Mouse (Mus musculus) thymus, adult 2 months (tissue): ENCODE results near the gene Slc35b2. TPM values are rescaled to one million over a fixed set of nuclear protein-coding genes. Genes with fewer than 3 reads are reported as not detected.

Source experiments
- DNase-seq: peaks from one replicate; pipeline ENCODE4 v3.0.0; 2021
- H3K27ac ChIP-seq: fragments of 200-500 bp; 2 replicates; pipeline ENCODE4 v1.5.1; 2012; ENCODE audit warnings: low read length, control low read depth; ENCODE audit not compliant: control insufficient read depth, insufficient read depth
- H3K27me3 ChIP-seq: fragments of 200-500 bp; 2 replicates; pipeline ENCODE4 v1.6.1; 2012; ENCODE audit warnings: mild to moderate bottlenecking, low read length, moderate library complexity, mixed read lengths; ENCODE audit not compliant: control insufficient read depth, insufficient read depth
- H3K36me3 ChIP-seq: fragments of 200-500 bp; 2 replicates; pipeline ENCODE4 v1.6.1; 2012; ENCODE audit warnings: mild to moderate bottlenecking, low read length, moderate library complexity; ENCODE audit not compliant: control insufficient read depth, insufficient read depth
- H3K4me1 ChIP-seq: fragments of 200-500 bp; replicated peaks from 2 replicates; pipeline ENCODE4 v1.6.1; 2012; ENCODE audit warnings: low read length; ENCODE audit not compliant: control insufficient read depth, insufficient read depth
- H3K4me3 ChIP-seq: fragments of 200-500 bp; 2 replicates; pipeline ENCODE4 v1.5.1; 2012; ENCODE audit warnings: mild to moderate bottlenecking, low read length, control low read depth, moderate library complexity; ENCODE audit not compliant: control insufficient read depth, insufficient read depth
- CTCF ChIP-seq: fragments of 200-500 bp; IDR thresholded peaks from 2 replicates; pipeline ENCODE4 v1.5.1; 2012; ENCODE audit warnings: mild to moderate bottlenecking, control low read depth, low read length, moderate library complexity, borderline replicate concordance; ENCODE audit not compliant: control insufficient read depth, poor library complexity, insufficient read depth; ENCODE audit errors: extremely low read depth
- POLR2A ChIP-seq: fragments of 200-500 bp; IDR thresholded peaks from 2 replicates; pipeline ENCODE4 v1.6.1; 2012; ENCODE audit warnings: mild to moderate bottlenecking, low read length, control low read depth, moderate library complexity; ENCODE audit not compliant: control insufficient read depth, poor library complexity, insufficient read depth; ENCODE audit errors: extremely low read depth
- WGBS: fragments of 180-500 bp; shearing (Covaris S2); methylation state at CpG from one replicate; pipeline ENCODE4 v1.1.7; 2018; 5-methylcytosine and 5-hydroxymethylcytosine counted together
- polyA plus RNA-seq: library from polyadenylated mRNA; depleted of rRNA; stranded (reverse); fragments of >200 nt; gene quantifications from 2 replicates; pipeline ENCODE4 v1.2.3, GENCODE M21; 2012

The Slc35b2 gene
- polyA plus RNA-seq, 1 experiment: 137 TPM

- no peaks in the 10 kb centered on the region for H3K4me1 ChIP-seq
- no peak overlapping the region for H3K4me3 ChIP-seq
- no peaks in the 10 kb centered on the region for H3K27me3 ChIP-seq
- WGBS: 86% methylated on average over 15 of the region's 15 CpGs
- no peak for TF ChIP-seq POLR2A
- no peak for TF ChIP-seq CTCF
- no peaks in the 10 kb centered on the region for H3K36me3 ChIP-seq
- no peak overlapping the region for H3K27ac ChIP-seq
- DNase-seq: no peak
Observed at GRCm38 (mm10) chr17:45606992-45607879, 43.6 kb downstream of the Slc35b2 start.

- TF ChIP-seq POLR2A (no peak), CTCF (no peak)
- no peak overlapping the region for H3K27ac ChIP-seq
- H3K27me3 ChIP-seq: no peaks in the 10 kb centered on the region
- no peak for DNase-seq
- WGBS: 91% methylated on average over 4 of the region's 4 CpGs
- no peaks in the 10 kb centered on the region; the same call in 1 of the 2 replicates for H3K4me1 ChIP-seq
- H3K4me3 ChIP-seq: no peak overlapping the region
- H3K36me3 ChIP-seq: no peaks in the 10 kb centered on the region
Observed at GRCm38 (mm10) chr17:45608396-45608795, 44.7 kb downstream of the Slc35b2 start.

GRCm38 (mm10) chr17:45610144-45610866, 46.6 kb downstream of the Slc35b2 start:
- Histone ChIP-seq H3K27me3 (no peaks in the 10 kb centered on the region), H3K4me3 (no peak overlapping the region), H3K4me1 (no peaks in the 10 kb centered on the region; the same call in 1 of the 2 replicates), H3K27ac (no peak overlapping the region), H3K36me3 (no peaks in the 10 kb centered on the region)
- TF ChIP-seq CTCF: no peak
- no peak for TF ChIP-seq POLR2A
- 82% methylated on average over 5 of the region's 5 CpGs for WGBS
- DNase-seq: no peak

DNA sequence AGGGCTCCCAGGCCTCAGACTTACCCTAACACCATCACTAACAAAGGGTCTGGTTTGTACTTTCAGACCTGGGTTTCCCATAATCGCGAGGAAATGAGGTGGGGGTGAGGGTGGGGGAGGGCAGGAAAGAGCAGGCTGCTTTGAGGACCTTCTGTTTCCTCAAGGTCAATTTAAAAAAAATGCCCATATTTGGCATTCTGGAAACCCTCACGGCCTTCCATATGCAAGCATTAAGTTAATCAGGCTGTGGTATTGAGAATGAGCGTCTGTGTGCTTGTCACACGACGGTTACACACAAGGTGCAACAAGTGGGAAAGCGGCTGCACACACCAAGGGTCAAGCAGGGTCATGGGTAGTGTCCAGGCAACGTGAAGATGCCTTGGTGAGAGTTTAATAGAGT, 48.3 kb downstream of the Slc35b2 start:
- Histone ChIP-seq H3K4me3 (no peak overlapping the region), H3K36me3 (no peaks in the 10 kb centered on the region), H3K27me3 (no peaks in the 10 kb centered on the region), H3K4me1 (no peaks in the 10 kb centered on the region; the same call in 1 of the 2 replicates), H3K27ac (no peak overlapping the region)
- WGBS: 79% methylated on average over 8 of the region's 8 CpGs
- TF ChIP-seq CTCF (no peak), POLR2A (no peak)
- DNase-seq: no peak

DNA sequence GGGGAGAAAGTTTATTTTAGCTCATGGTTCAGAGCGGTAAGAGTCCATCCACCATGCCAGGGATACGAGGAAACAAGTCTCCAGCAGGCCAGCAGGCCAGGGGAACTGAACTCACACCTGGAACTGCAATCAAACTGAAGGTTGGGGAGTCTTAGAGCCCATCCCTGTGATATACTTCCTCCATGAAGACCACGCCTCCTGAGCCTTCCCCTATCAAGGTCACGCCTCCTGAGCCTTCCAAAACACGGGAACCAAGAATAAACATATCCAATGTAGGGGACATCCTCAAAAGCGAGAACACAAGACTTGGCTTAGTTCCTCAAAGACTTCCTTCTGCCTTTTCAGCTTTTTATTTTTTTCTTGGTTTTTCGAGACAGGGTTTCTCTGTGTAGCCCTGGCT, 49.2 kb downstream of the Slc35b2 start:
- TF ChIP-seq CTCF: no peak
- no peak for TF ChIP-seq POLR2A
- Histone ChIP-seq H3K36me3 (no peaks in the 10 kb centered on the region), H3K27me3 (no peaks in the 10 kb centered on the region), H3K4me3 (no peak overlapping the region), H3K4me1 (peaks cover under 1% of the 10 kb centered on the region), H3K27ac (no peak overlapping the region)
- no peak for DNase-seq
- WGBS: 70% methylated on average over 7 of the region's 7 CpGs

DNA sequence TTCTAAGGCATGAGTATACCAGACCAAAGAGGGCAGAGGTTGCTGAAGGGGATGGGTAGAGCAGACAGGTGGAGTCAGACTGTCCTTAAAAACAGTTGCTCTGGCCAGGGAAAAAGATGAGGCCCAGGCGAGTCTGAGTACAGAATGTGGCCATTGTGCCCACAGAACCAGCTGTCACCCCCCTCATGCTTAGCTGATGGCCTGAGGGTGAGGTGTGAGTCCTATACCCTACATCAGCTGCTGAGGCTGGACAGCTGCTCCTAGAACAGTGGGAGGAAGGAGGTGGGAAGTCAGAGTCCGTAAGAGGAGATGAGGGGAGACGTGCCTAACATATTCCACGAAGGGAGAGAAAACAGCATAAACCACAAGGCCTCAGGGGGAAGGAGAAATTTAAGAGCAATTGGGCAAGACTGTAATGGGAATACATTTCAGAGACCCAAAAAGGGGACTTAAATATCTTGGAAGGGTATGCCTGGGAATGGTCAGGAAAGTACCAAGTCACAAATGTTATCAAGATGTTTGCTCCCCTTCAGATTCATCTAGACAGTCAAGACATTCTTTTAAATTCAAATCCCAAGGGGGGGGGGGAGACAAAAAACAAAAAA, 52.5 kb downstream of the Slc35b2 start:
- 88% methylated on average over 4 of the region's 4 CpGs for WGBS
- no peak overlapping the region for H3K4me3 ChIP-seq
- H3K36me3 ChIP-seq: no peaks in the 10 kb centered on the region
- no peak for TF ChIP-seq POLR2A
- no peak for TF ChIP-seq CTCF
- H3K27me3 ChIP-seq: no peaks in the 10 kb centered on the region
- H3K27ac ChIP-seq: no peak overlapping the region
- DNase-seq: no peak
- peaks cover 16% of the 10 kb centered on the region for H3K4me1 ChIP-seq
